Mouse (Mus musculus) forebrain, embryonic 16.5 days (tissue): ENCODE measurements around the gene Nkain2. TPM values are rescaled to one million over a fixed set of nuclear protein-coding genes. Genes with fewer than 3 reads are reported as not detected.

Experiments used
- ATAC-seq: fragments of 200-750 bp; cut with Nextera tagmentation; 2 replicates; pipeline ENCODE4 v1.8.0; 2017; ENCODE audit warnings: mild to moderate bottlenecking, moderate library complexity
- H3K27ac ChIP-seq: fragments of 300-500 bp; sonication (generic); 2 replicates; pipeline ENCODE4 v1.5.1; 2014; ENCODE audit warnings: low read length, control low read depth
- H3K27me3 ChIP-seq: fragments of 300-500 bp; sonication (generic); replicated peaks from 2 replicates; pipeline ENCODE4 v1.6.1; 2014; ENCODE audit warnings: low read length; ENCODE audit not compliant: control insufficient read depth, insufficient read depth
- H3K36me3 ChIP-seq: fragments of 300-500 bp; sonication (generic); 2 replicates; pipeline ENCODE4 v1.6.1; 2014; ENCODE audit not compliant: control insufficient read depth, insufficient read depth
- H3K4me1 ChIP-seq: fragments of 300-500 bp; sonication (generic); replicated peaks from 2 replicates; pipeline ENCODE4 v1.6.1; 2014; ENCODE audit warnings: low read length; ENCODE audit not compliant: control insufficient read depth, insufficient read depth
- H3K4me2 ChIP-seq: fragments of 300-500 bp; sonication (generic); 2 replicates; pipeline ENCODE4 v1.6.1; 2014; ENCODE audit warnings: mild to moderate bottlenecking, low read length, control low read depth
- H3K4me3 ChIP-seq: fragments of 300-500 bp; sonication (generic); replicated peaks from 2 replicates; pipeline ENCODE4 v1.5.1; 2014; ENCODE audit warnings: mild to moderate bottlenecking, low read length, control low read depth
- H3K9ac ChIP-seq: fragments of 300-500 bp; sonication (generic); replicated peaks from 2 replicates; pipeline ENCODE4 v1.6.1; 2014; ENCODE audit warnings: low read depth, low read length, control low read depth
- H3K9me3 ChIP-seq: fragments of 300-500 bp; sonication (generic); 2 replicates; pipeline ENCODE4 v1.6.1; 2016; ENCODE audit warnings: low read length; ENCODE audit not compliant: control insufficient read depth
- WGBS: fragments of 180-500 bp; shearing (Covaris S2); extraction: QIAGEN DNeasy Blood & Tissue Kit; methylation state at CpG from one replicate; pipeline ENCODE4 v1.1.7; 2014; 5-methylcytosine and 5-hydroxymethylcytosine counted together
- polyA plus RNA-seq: library from polyadenylated mRNA; unstranded; fragments of >200 nt; fragmentation: Nextera tagmentation; extraction: Ambion mirVana; gene quantifications from 2 replicates; pipeline ENCODE4 v1.2.1, GENCODE M21; 2015

The Nkain2 gene
- polyA plus RNA-seq, 1 experiment from 2014 or later, result 16.8 TPM

GRCm38 (mm10) chr10:32052546-32053295 lies 837.5 kb downstream of the Nkain2 start:
- no peaks in the 10 kb centered on the region for H3K9me3 ChIP-seq
- no peak overlapping the region for H3K4me3 ChIP-seq
- WGBS, result 68% methylated on average over 5 of the region's 5 CpGs
- ATAC-seq, result peak; percentile 92
- H3K4me2 ChIP-seq, result no peak overlapping the region
- H3K36me3 ChIP-seq, result no peaks in the 10 kb centered on the region
- H3K27ac ChIP-seq, result no peak overlapping the region
- H3K4me1 ChIP-seq, result peaks cover 3% of the 10 kb centered on the region; the same call in 1 of the 2 replicates
- no peaks in the 10 kb centered on the region for H3K27me3 ChIP-seq
- H3K9ac ChIP-seq, result no peak overlapping the region

GRCm38 (mm10) chr10:32052045-32052444 lies 838.2 kb downstream of the Nkain2 start:
- ATAC-seq, result peak; percentile 15; the same call in 1 of the 2 replicates
- no peak overlapping the region for H3K4me3 ChIP-seq
- H3K4me1 ChIP-seq, result peaks cover 3% of the 10 kb centered on the region; the same call in 1 of the 2 replicates
- no peak overlapping the region; the same call in 1 of the 2 replicates for H3K27ac ChIP-seq
- H3K9ac ChIP-seq, result no peak overlapping the region
- H3K9me3 ChIP-seq, result no peaks in the 10 kb centered on the region
- no peaks in the 10 kb centered on the region for H3K36me3 ChIP-seq
- WGBS, result 78% methylated on average over 6 of the region's 6 CpGs
- H3K27me3 ChIP-seq, result no peaks in the 10 kb centered on the region
- H3K4me2 ChIP-seq, result no peak overlapping the region

- H3K4me1 ChIP-seq, result 0 out of 2 replicates have a peak, but pooled peaks cover 2% of the 10 kb centered on the region
- ATAC-seq, result no peak
- 41% methylated on average over 1 of the region's 1 CpGs for WGBS
- H3K36me3 ChIP-seq, result no peaks in the 10 kb centered on the region
- no peaks in the 10 kb centered on the region for H3K27me3 ChIP-seq
- no peak overlapping the region for H3K27ac ChIP-seq
- H3K9ac ChIP-seq, result no peak overlapping the region
- no peaks in the 10 kb centered on the region for H3K9me3 ChIP-seq
- no peak overlapping the region for H3K4me2 ChIP-seq
- H3K4me3 ChIP-seq, result no peak overlapping the region
Observed at GRCm38 (mm10) chr10:32029996-32030395, 860.3 kb downstream of the Nkain2 start.

- no peaks in the 10 kb centered on the region for H3K36me3 ChIP-seq
- no peak overlapping the region for H3K27ac ChIP-seq
- H3K27me3 ChIP-seq, result no peaks in the 10 kb centered on the region
- H3K9me3 ChIP-seq, result no peaks in the 10 kb centered on the region
- WGBS, result 84% methylated on average over 1 of the region's 1 CpGs
- no peaks in the 10 kb centered on the region for H3K4me1 ChIP-seq
- H3K9ac ChIP-seq, result no peak overlapping the region
- H3K4me2 ChIP-seq, result no peak overlapping the region
- no peak for ATAC-seq
- no peak overlapping the region for H3K4me3 ChIP-seq
Observed at GRCm38 (mm10) chr10:32018385-32018784, 871.9 kb downstream of the Nkain2 start.

GRCm38 (mm10) chr10:32001216-32001753 lies 889.0 kb downstream of the Nkain2 start:
- H3K27me3 ChIP-seq, result no peaks in the 10 kb centered on the region
- H3K4me1 ChIP-seq, result no peaks in the 10 kb centered on the region
- H3K4me2 ChIP-seq, result no peak overlapping the region
- ATAC-seq, result no peak
- WGBS, result 98% methylated on average over 1 of the region's 1 CpGs
- no peak overlapping the region for H3K9ac ChIP-seq
- H3K9me3 ChIP-seq, result no peaks in the 10 kb centered on the region
- H3K36me3 ChIP-seq, result no peaks in the 10 kb centered on the region
- H3K27ac ChIP-seq, result no peak overlapping the region
- no peak overlapping the region for H3K4me3 ChIP-seq

GRCm38 (mm10) chr10:31993205-31993604 lies 897.1 kb downstream of the Nkain2 start:
- H3K27ac ChIP-seq, result no peak overlapping the region
- H3K4me3 ChIP-seq, result no peak overlapping the region
- no peaks in the 10 kb centered on the region for H3K9me3 ChIP-seq
- no peak overlapping the region for H3K9ac ChIP-seq
- no peaks in the 10 kb centered on the region for H3K4me1 ChIP-seq
- no peaks in the 10 kb centered on the region for H3K27me3 ChIP-seq
- ATAC-seq, result no peak
- H3K4me2 ChIP-seq, result no peak overlapping the region
- H3K36me3 ChIP-seq, result no peaks in the 10 kb centered on the region
- 59% methylated on average over 1 of the region's 1 CpGs for WGBS

GRCm38 (mm10) chr10:31978387-31978786 lies 911.9 kb downstream of the Nkain2 start:
- no peak overlapping the region for H3K4me2 ChIP-seq
- ATAC-seq, result no peak
- H3K4me3 ChIP-seq, result no peak overlapping the region
- no peaks in the 10 kb centered on the region for H3K27me3 ChIP-seq
- H3K27ac ChIP-seq, result no peak overlapping the region
- no peaks in the 10 kb centered on the region for H3K36me3 ChIP-seq
- H3K9me3 ChIP-seq, result no peaks in the 10 kb centered on the region
- H3K9ac ChIP-seq, result no peak overlapping the region
- no peaks in the 10 kb centered on the region for H3K4me1 ChIP-seq

GRCm38 (mm10) chr10:31947178-31947726 lies 943.0 kb downstream of the Nkain2 start:
- Histone ChIP-seq H3K27ac (no peak overlapping the region), H3K4me3 (no peak overlapping the region), H3K9ac (no peak overlapping the region), H3K4me2 (no peak overlapping the region), H3K27me3 (no peaks in the 10 kb centered on the region), H3K4me1 (no peaks in the 10 kb centered on the region), H3K36me3 (no peaks in the 10 kb centered on the region), H3K9me3 (no peaks in the 10 kb centered on the region)
- ATAC-seq, result no peak
- WGBS, result 48% methylated on average over 2 of the region's 2 CpGs

GRCm38 (mm10) chr10:31931961-31932360 lies 958.3 kb downstream of the Nkain2 start:
- Histone ChIP-seq H3K9me3 (no peaks in the 10 kb centered on the region), H3K4me3 (no peak overlapping the region), H3K27ac (no peak overlapping the region), H3K4me2 (no peak overlapping the region), H3K4me1 (no peaks in the 10 kb centered on the region), H3K27me3 (no peaks in the 10 kb centered on the region), H3K9ac (no peak overlapping the region), H3K36me3 (no peaks in the 10 kb centered on the region)
- ATAC-seq, result no peak
- 73% methylated on average over 2 of the region's 2 CpGs for WGBS
